Mouse (Mus musculus) liver, postnatal 0 days (tissue): Measurements from ENCODE around the gene S100pbp. TPM values are rescaled to one million over a fixed set of nuclear protein-coding genes. Genes with fewer than 3 reads are reported as not detected.

ENCODE experiments used
- ATAC-seq: fragments of 200-750 bp; cut with Nextera tagmentation; 2 replicates; pipeline ENCODE4 v1.8.0; 2017; ENCODE audit warnings: mild to moderate bottlenecking, moderate library complexity
- DNase-seq: peaks from one replicate; pipeline ENCODE4 v3.0.0-alpha.2; 2016
- H3K27ac ChIP-seq: fragments of 300-500 bp; sonication (generic); 2 replicates; pipeline ENCODE4 v1.5.1; 2014; ENCODE audit warnings: antibody characterized with exemption, moderate library complexity, mild to moderate bottlenecking, low read depth
- H3K27me3 ChIP-seq: fragments of 300-500 bp; sonication (generic); 2 replicates; pipeline ENCODE4 v1.6.1; 2014; ENCODE audit warnings: low read length, control low read depth, mixed read lengths; ENCODE audit not compliant: insufficient read depth
- H3K36me3 ChIP-seq: fragments of 300-500 bp; sonication (generic); replicated peaks from 2 replicates; pipeline ENCODE4 v1.6.1; 2014; ENCODE audit warnings: mild to moderate bottlenecking, control low read depth, low read length, moderate library complexity, mixed read lengths; ENCODE audit not compliant: insufficient read depth
- H3K4me1 ChIP-seq: fragments of 300-500 bp; sonication (generic); 2 replicates; pipeline ENCODE4 v1.6.1; 2014; ENCODE audit warnings: antibody characterized with exemption, mild to moderate bottlenecking, control low read depth; ENCODE audit not compliant: insufficient read depth
- H3K4me2 ChIP-seq: fragments of 300-500 bp; sonication (generic); 2 replicates; pipeline ENCODE4 v1.6.1; 2014; ENCODE audit warnings: low read depth, mild to moderate bottlenecking, low read length, moderate library complexity, mixed read lengths
- H3K4me3 ChIP-seq: fragments of 300-500 bp; sonication (generic); 2 replicates; pipeline ENCODE4 v1.5.1; 2014; ENCODE audit warnings: low read depth, low read length
- H3K9ac ChIP-seq: fragments of 300-500 bp; sonication (generic); replicated peaks from 2 replicates; pipeline ENCODE4 v1.6.1; 2014; ENCODE audit warnings: mild to moderate bottlenecking, moderate library complexity
- H3K9me3 ChIP-seq: fragments of 300-500 bp; sonication (generic); 2 replicates; pipeline ENCODE4 v1.6.1; 2016; ENCODE audit warnings: mild to moderate bottlenecking, control low read depth, low read length, mixed read lengths
- CTCF ChIP-seq: sonication (generic); IDR thresholded peaks from 2 replicates; pipeline ENCODE4 v1.5.1; 2016; ENCODE audit warnings: antibody characterized with exemption, low read depth
- EP300 ChIP-seq: IDR thresholded peaks from 2 replicates; pipeline ENCODE4 v1.6.1; 2016; ENCODE audit warnings: antibody characterized with exemption, low read depth, mild to moderate bottlenecking
- WGBS: fragments of 180-500 bp; shearing (Covaris S2); extraction: QIAGEN DNeasy Blood & Tissue Kit; methylation state at CpG from one replicate; pipeline ENCODE4 v1.1.7; 2014; ENCODE audit not compliant: insufficient replicate concordance; 5-methylcytosine and 5-hydroxymethylcytosine counted together
- polyA plus RNA-seq: library from polyadenylated mRNA; unstranded; fragments of >200 nt; fragmentation: Nextera tagmentation; extraction: Ambion mirVana; gene quantifications from 2 replicates; pipeline ENCODE4 v1.2.1, GENCODE M21; 2015

S100pbp gene
- polyA plus RNA-seq, 1 experiment from 2014 or later, result 3.6 TPM

GRCm38 (mm10) chr4:129188803-129189541 lies 555 bp downstream of the S100pbp start:
- no peak for TF ChIP-seq CTCF
- TF ChIP-seq EP300, result no peak
- Histone ChIP-seq H3K4me3 (peak overlapping the region; percentile 96), H3K27ac (peak overlapping the region; percentile 94), H3K27me3 (no peaks in the 10 kb centered on the region), H3K9ac (peak overlapping the region; percentile 89), H3K36me3 (0 out of 2 replicates have a peak, but pooled peaks cover 5% of the 10 kb centered on the region), H3K4me2 (peak overlapping the region; percentile 93), H3K9me3 (no peaks in the 10 kb centered on the region), H3K4me1 (peaks cover 31% of the 10 kb centered on the region)
- ATAC-seq (peak; percentile 41), DNase-seq (peak; percentile 70)
- under 1% methylated on average over 40 of the region's 74 CpGs for WGBS

GRCm38 (mm10) chr4:129188041-129188659 lies 1.4 kb downstream of the S100pbp start:
- Histone ChIP-seq H3K9ac (peak overlapping the region; percentile 89; the same call in 1 of the 2 replicates), H3K4me2 (peak overlapping the region; percentile 93), H3K36me3 (0 out of 2 replicates have a peak, but pooled peaks cover 1% of the 10 kb centered on the region), H3K27ac (peak overlapping the region; percentile 94), H3K4me1 (peaks cover 28% of the 10 kb centered on the region), H3K4me3 (peak overlapping the region; percentile 96), H3K27me3 (no peaks in the 10 kb centered on the region), H3K9me3 (no peaks in the 10 kb centered on the region)
- ATAC-seq (no peak), DNase-seq (no peak)
- TF ChIP-seq CTCF, result no peak
- 36% methylated on average over 5 of the region's 5 CpGs for WGBS

- 67% methylated on average over 1 of the region's 1 CpGs for whole genome bisulfite sequencing
- no peaks in the 10 kb centered on the region for H3K27me3 ChIP-seq
- peaks cover 25% of the 10 kb centered on the region for H3K36me3 ChIP-seq
- no peaks in the 10 kb centered on the region for H3K4me1 ChIP-seq
- no peak overlapping the region for H3K4me2 ChIP-seq
- no peak for DNase-seq
- no peak for ATAC-seq
- H3K27ac ChIP-seq, result no peak overlapping the region
- no peaks in the 10 kb centered on the region for H3K9me3 ChIP-seq
- H3K9ac ChIP-seq, result no peak overlapping the region
- H3K4me3 ChIP-seq, result no peak overlapping the region
- TF ChIP-seq EP300 (no peak), CTCF (peak; percentile 51)
Measured at GRCm38 (mm10) chr4:129179560-129179959, 10.0 kb downstream of the S100pbp start.

GRCm38 (mm10) chr4:129172529-129172928 lies 17.0 kb downstream of the S100pbp start:
- no peak overlapping the region for H3K4me2 ChIP-seq
- ATAC-seq, result no peak
- H3K27ac ChIP-seq, result no peak overlapping the region
- no peak for DNase-seq
- no peaks in the 10 kb centered on the region for H3K4me1 ChIP-seq
- H3K4me3 ChIP-seq, result no peak overlapping the region
- peaks cover 27% of the 10 kb centered on the region for H3K36me3 ChIP-seq
- H3K27me3 ChIP-seq, result no peaks in the 10 kb centered on the region
- H3K9ac ChIP-seq, result no peak overlapping the region
- WGBS, result 80% methylated on average over 1 of the region's 1 CpGs
- H3K9me3 ChIP-seq, result no peaks in the 10 kb centered on the region
- TF ChIP-seq CTCF, result peak; percentile 32; the same call in 1 of the 2 replicates
- no peak for TF ChIP-seq EP300

GRCm38 (mm10) chr4:129161581-129162255 lies 27.8 kb downstream of the S100pbp start:
- Histone ChIP-seq H3K9me3 (no peaks in the 10 kb centered on the region), H3K4me2 (no peak overlapping the region), H3K4me1 (0 out of 2 replicates have a peak, but pooled peaks cover 3% of the 10 kb centered on the region), H3K9ac (no peak overlapping the region), H3K4me3 (no peak overlapping the region), H3K27ac (no peak overlapping the region), H3K27me3 (no peaks in the 10 kb centered on the region), H3K36me3 (peaks cover 14% of the 10 kb centered on the region)
- TF ChIP-seq CTCF (no peak), EP300 (no peak)
- no peak for DNase-seq
- ATAC-seq, result no peak
- 79% methylated on average over 4 of the region's 4 CpGs for WGBS

- Histone ChIP-seq H3K4me1 (0 out of 2 replicates have a peak, but pooled peaks cover 3% of the 10 kb centered on the region), H3K4me3 (no peak overlapping the region), H3K27me3 (no peaks in the 10 kb centered on the region), H3K36me3 (peaks cover 14% of the 10 kb centered on the region), H3K9ac (no peak overlapping the region), H3K4me2 (no peak overlapping the region), H3K27ac (no peak overlapping the region), H3K9me3 (no peaks in the 10 kb centered on the region)
- 97% methylated on average over 1 of the region's 1 CpGs for WGBS
- ATAC-seq, result no peak
- DNase-seq, result no peak
- no peak for TF ChIP-seq CTCF
- no peak for TF ChIP-seq EP300
Measured at GRCm38 (mm10) chr4:129161076-129161475, 28.5 kb downstream of the S100pbp start.
